Mouse (Mus musculus): ENCODE measurements around the gene Pde4b.

DNA sequence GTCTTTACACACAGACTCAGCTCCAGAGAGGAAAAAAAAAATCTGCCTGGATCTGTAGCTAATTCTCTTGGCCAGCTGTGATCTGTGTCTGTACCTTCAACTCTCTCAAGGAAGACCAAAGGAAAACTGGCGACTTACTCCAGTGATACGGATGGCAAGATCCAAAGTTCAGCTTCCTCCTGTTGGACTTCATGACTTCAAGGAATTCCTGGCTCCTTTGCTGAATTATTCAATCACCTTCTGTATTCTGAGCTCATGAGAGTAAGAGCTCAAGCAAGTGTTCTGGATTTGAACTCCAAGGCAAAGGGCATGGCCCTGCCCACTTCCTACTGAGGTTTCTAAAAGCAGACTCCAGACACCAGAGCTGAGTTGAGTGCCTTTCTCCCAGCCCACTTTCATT is 245.0 kb downstream of the Pde4b start:
- no peak for TF ChIP-seq POLR2A (IDR thresholded peaks at IDR 0.05; ENCODE audit: insufficient read depth, low read length)
- no peak for TF ChIP-seq CTCF (IDR thresholded peaks at IDR 0.05; ENCODE audit: low read depth, low read length)

All from ES-Bruce4 (cell line).